Mouse (Mus musculus) E14TG2a.4 (cell line): Measurements from ENCODE around the gene Gm20388.

Experiments
- CTCF ChIP-seq: conservative IDR thresholded peaks from 2 replicates; pipeline ENCODE4 v1.5.1; 2014; ENCODE audit warnings: low read length
- NANOG ChIP-seq: IDR thresholded peaks from 2 replicates; pipeline ENCODE4 v1.6.1; 2014; ENCODE audit warnings: borderline replicate concordance, low read length, mixed read lengths
- POU5F1 ChIP-seq: IDR thresholded peaks from 2 replicates; pipeline ENCODE4 v1.6.1; 2014; ENCODE audit warnings: low read length, borderline replicate concordance

GRCm38 (mm10) chr8:119948340-119948739 lies 37.7 kb downstream of the Gm20388 start:
- no peak for TF ChIP-seq CTCF
- TF ChIP-seq POU5F1 = no peak
- no peak for TF ChIP-seq NANOG
